Mouse (Mus musculus): ENCODE results near the gene Cd320.

DNA sequence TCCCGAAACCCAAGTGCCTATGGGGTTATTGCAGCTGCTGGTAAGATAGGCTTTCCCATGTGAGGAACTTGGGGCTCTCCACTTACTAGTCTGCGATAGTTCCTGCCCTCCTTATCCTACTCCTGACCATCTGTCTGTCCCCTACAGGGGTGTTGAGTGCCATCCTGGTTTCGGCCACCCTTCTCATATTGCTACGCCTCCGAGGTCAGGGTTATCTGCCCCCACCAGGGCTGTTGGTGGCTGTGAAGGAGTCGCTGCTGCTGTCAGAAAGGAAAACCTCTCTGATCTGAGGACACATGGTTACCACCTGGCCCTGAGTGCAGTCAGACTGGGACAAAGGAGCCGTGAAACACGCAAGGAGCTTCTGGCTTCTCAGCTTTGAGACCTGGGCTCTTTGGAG, 5.2 kb downstream of the Cd320 start:
- TF ChIP-seq CTCF (IDR thresholded peaks at IDR 0.05; ENCODE audit: low read depth) (no peak), EP300 (IDR thresholded peaks at IDR 0.05; ENCODE audit: low read depth) (no peak)
